Mouse (Mus musculus) kidney, adult 2 months (tissue): ENCODE data around the gene Unc5b.

Experiments used
- CTCF ChIP-seq: fragments of 200-500 bp; conservative IDR thresholded peaks from 2 replicates; pipeline ENCODE4 v1.5.1; 2011; ENCODE audit warnings: low read depth, mild to moderate bottlenecking, control low read depth, low read length, moderate library complexity, mixed read lengths; ENCODE audit not compliant: insufficient read depth, insufficient read length
- POLR2A ChIP-seq: fragments of 200-500 bp; IDR thresholded peaks from one replicate; pipeline ENCODE4 v1.6.1; 2011; ENCODE audit warnings: low read depth, low read length, control low read depth

DNA sequence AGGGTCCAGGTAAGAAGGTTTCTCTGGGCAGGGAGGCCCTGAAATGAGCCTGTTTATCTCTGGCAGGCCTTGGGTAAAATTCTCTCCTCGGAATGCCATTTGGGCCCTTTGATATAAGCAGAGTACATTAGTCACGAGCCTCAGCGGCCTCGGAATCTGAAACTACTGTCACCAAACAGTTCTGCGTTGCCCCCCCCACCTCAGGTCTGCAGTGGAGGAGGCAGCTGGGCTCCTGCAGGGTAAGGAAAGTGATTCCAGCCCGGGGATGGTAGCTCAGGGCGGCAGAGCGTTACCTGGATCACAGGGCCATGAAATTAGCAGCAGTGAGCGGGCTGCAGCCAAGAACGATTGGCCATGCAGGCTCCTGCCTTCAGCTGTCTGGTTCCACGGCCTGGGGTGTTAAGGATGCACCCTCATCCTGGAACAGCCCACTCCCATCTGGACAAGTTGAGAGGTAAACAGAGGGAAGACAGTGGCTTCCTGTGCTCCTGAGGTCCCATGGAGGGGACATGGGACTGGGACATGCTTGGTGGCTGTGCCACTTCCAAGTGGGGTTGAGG is 94.1 kb downstream of the Unc5b start:
- TF ChIP-seq CTCF, result no peak
- no peak for TF ChIP-seq POLR2A
